Mouse (Mus musculus) hindbrain, embryonic 12.5 days (tissue): ENCODE measurements around the gene Tspan18. TPM values are rescaled to one million over a fixed set of nuclear protein-coding genes. Genes with fewer than 3 reads are reported as not detected.

Experiments used
- ATAC-seq: fragments of 200-750 bp; cut with Nextera tagmentation; 2 replicates; pipeline ENCODE4 v1.8.0; 2017; ENCODE audit warnings: moderate TSS enrichment; ENCODE audit not compliant: low FRiP score
- H3K27ac ChIP-seq: fragments of 300-500 bp; sonication (generic); 2 replicates; pipeline ENCODE4 v1.5.1; 2016; ENCODE audit warnings: mild to moderate bottlenecking
- H3K27me3 ChIP-seq: fragments of 300-500 bp; sonication (generic); 2 replicates; pipeline ENCODE4 v1.6.1; 2016; ENCODE audit warnings: mild to moderate bottlenecking
- H3K36me3 ChIP-seq: fragments of 300-500 bp; sonication (generic); 2 replicates; pipeline ENCODE4 v1.6.1; 2016; ENCODE audit warnings: mild to moderate bottlenecking
- H3K4me1 ChIP-seq: fragments of 300-500 bp; sonication (generic); 2 replicates; pipeline ENCODE4 v1.6.1; 2016
- H3K4me2 ChIP-seq: fragments of 300-500 bp; sonication (generic); replicated peaks from 2 replicates; pipeline ENCODE4 v1.6.1; 2016; ENCODE audit warnings: mild to moderate bottlenecking
- H3K4me3 ChIP-seq: fragments of 300-500 bp; sonication (generic); 2 replicates; pipeline ENCODE4 v1.5.1; 2016; ENCODE audit warnings: mild to moderate bottlenecking
- H3K9ac ChIP-seq: fragments of 300-500 bp; sonication (generic); 2 replicates; pipeline ENCODE4 v1.6.1; 2016; ENCODE audit warnings: mild to moderate bottlenecking, moderate library complexity
- H3K9me3 ChIP-seq: fragments of 300-500 bp; sonication (generic); replicated peaks from 2 replicates; pipeline ENCODE4 v1.6.1; 2016; ENCODE audit warnings: mild to moderate bottlenecking
- WGBS: fragments of 180-500 bp; shearing (Covaris S2); methylation state at CpG from one replicate; pipeline ENCODE4 v1.1.7; 2016; 5-methylcytosine and 5-hydroxymethylcytosine counted together
- polyA plus RNA-seq: library from polyadenylated mRNA; unstranded; fragments of >200 nt; fragmentation: Nextera tagmentation; extraction: Ambion mirVana; gene quantifications from 2 replicates; pipeline ENCODE4 v1.2.1, GENCODE M21; 2016

Tspan18 gene
- polyA plus RNA-seq, 1 experiment from 2014 or later, result 34.2 TPM

- Histone ChIP-seq H3K27me3 (no peaks in the 10 kb centered on the region; the same call in 1 of the 2 replicates), H3K4me3 (no peak overlapping the region), H3K9me3 (no peaks in the 10 kb centered on the region), H3K4me1 (peaks cover 3% of the 10 kb centered on the region; the same call in 1 of the 2 replicates), H3K36me3 (no peaks in the 10 kb centered on the region), H3K9ac (no peak overlapping the region), H3K27ac (no peak overlapping the region), H3K4me2 (no peak overlapping the region)
- WGBS, result 85% methylated on average over 7 of the region's 7 CpGs
- ATAC-seq, result no peak
These were observed 181.3 kb downstream of the Tspan18 start for GRCm38 (mm10) chr2:93152883-93153491.

- ATAC-seq, result no peak
- Histone ChIP-seq H3K27me3 (no peaks in the 10 kb centered on the region; the same call in 1 of the 2 replicates), H3K9ac (no peak overlapping the region), H3K4me2 (no peak overlapping the region), H3K27ac (no peak overlapping the region), H3K36me3 (no peaks in the 10 kb centered on the region), H3K4me1 (peaks cover 3% of the 10 kb centered on the region; the same call in 1 of the 2 replicates), H3K4me3 (no peak overlapping the region), H3K9me3 (no peaks in the 10 kb centered on the region)
- 80% methylated on average over 6 of the region's 6 CpGs for WGBS
These were observed 182.1 kb downstream of the Tspan18 start for GRCm38 (mm10) chr2:93152191-93152601.

Other genes starting within 250 kb of the Tspan18 start
- gene Trp53i11, start 147.0 kb downstream of the Tspan18 start, polyA plus RNA-seq, result 142 and 180 TPM in 2 replicates
- gene Cd82, start 128.6 kb upstream of the Tspan18 start, polyA plus RNA-seq, result 13.2 and 15.4 TPM in 2 replicates
- not detected in 2 replicates for gene Gm10803, start 226.1 kb upstream of the Tspan18 start, polyA plus RNA-seq